Mouse (Mus musculus) left cerebral cortex, postnatal 25 days (tissue): ENCODE results near the gene Tgfb3. TPM values are rescaled to one million over a fixed set of nuclear protein-coding genes. Genes with fewer than 3 reads are reported as not detected.

Experiments
- total RNA-seq, 2 experiments: library from RNA; stranded (reverse); gene quantifications; 2 replicates each; pipeline ENCODE4 v1.2.3; 2021

Gene Tgfb3
- total RNA-seq, 2 experiments from 2014 or later: 13.9 to 15.2 TPM

Other genes starting within 250 kb of the Tgfb3 start
- 10 to 100 TPM; 11.7 to 13.1 TPM for gene Ift43, start 3.5 kb upstream of the Tgfb3 start, total RNA-seq
- gene Gpatch2l, start 162.8 kb upstream of the Tgfb3 start, total RNA-seq: 10 to 100 TPM; 35.8 to 37.2 TPM